Mouse (Mus musculus): ENCODE measurements around the gene Cfap157. TPM values are rescaled to one million over a fixed set of nuclear protein-coding genes. Genes with fewer than 3 reads are reported as not detected.

Cfap157 gene
- total RNA-seq, 2 experiments from 2014 or later = not detected

Other genes starting within 250 kb of the Cfap157 start
- gene Fam102a, start 249.1 kb downstream of the Cfap157 start, total RNA-seq (2021) = 1 to 10 TPM; 7.5 to 8.2 TPM
- gene Dpm2, start 213.6 kb downstream of the Cfap157 start, total RNA-seq (2021) = 10 to 100 TPM; 36.4 to 41.9 TPM
- gene Pip5kl1, start 209.6 kb downstream of the Cfap157 start, total RNA-seq (2021) = not detected
- not detected for gene 9430097D07Rik, start 208.7 kb downstream of the Cfap157 start, total RNA-seq (2021)
- gene St6galnac4, start 197.3 kb downstream of the Cfap157 start, total RNA-seq (2021) = 10 to 100 TPM; 48.8 to 55.1 TPM
- 10 to 100 TPM; 57.4 to 63.6 TPM for gene St6galnac6, start 184.7 kb downstream of the Cfap157 start, total RNA-seq (2021)
- 100 to 1,000 TPM; 892 to 897 TPM for gene Ak1, start 162.7 kb downstream of the Cfap157 start, total RNA-seq (2021)
- gene Eng, start 137.8 kb downstream of the Cfap157 start, total RNA-seq (2021) = 10 to 100 TPM; 55.3 to 60.1 TPM
- 10 to 100 TPM; 18.7 to 22.4 TPM for gene Fpgs, start 80.3 kb downstream of the Cfap157 start, total RNA-seq (2021)
- 10 to 100 TPM; 49.3 to 55.2 TPM for gene Cdk9, start 71.4 kb downstream of the Cfap157 start, total RNA-seq (2021)
- 10 to 100 TPM; 18.4 TPM for gene Sh2d3c, start 63.4 kb downstream of the Cfap157 start, total RNA-seq (2021)
- not detected for gene 6330409D20Rik, start 43.4 kb downstream of the Cfap157 start, total RNA-seq (2021)
- gene Tor2a, start 27.2 kb downstream of the Cfap157 start, total RNA-seq (2021) = 10 to 100 TPM; 17.8 to 22.4 TPM
- gene Ttc16, start 8.8 kb downstream of the Cfap157 start, total RNA-seq (2021) = not detected
- gene Ptrh1, start 8.6 kb downstream of the Cfap157 start, total RNA-seq (2021) = 1 to 10 TPM; 2.0 to 3.2 TPM
- gene Stxbp1, start 62.8 kb upstream of the Cfap157 start, total RNA-seq (2021) = 10 to 100 TPM; 16.3 to 16.9 TPM
- 10 to 100 TPM; 26.8 to 27.5 TPM for gene Fam129b, start 91.7 kb upstream of the Cfap157 start, total RNA-seq (2021)
- 100 to 1,000 TPM; 212 to 221 TPM for gene Rpl12, start 177.1 kb upstream of the Cfap157 start, total RNA-seq (2021)
- 10 to 100 TPM; 20.0 to 22.0 TPM for gene Lrsam1, start 177.2 kb upstream of the Cfap157 start, total RNA-seq (2021)
- gene Slc2a8, start 197.7 kb upstream of the Cfap157 start, total RNA-seq (2021) = 1 to 10 TPM; 8.8 to 9.7 TPM

Data from gastrocnemius, postnatal 4 days (tissue).